Mouse (Mus musculus) stomach, embryonic 16.5 days (tissue): Measurements from ENCODE around the gene Slmap. TPM values are rescaled to one million over a fixed set of nuclear protein-coding genes. Genes with fewer than 3 reads are reported as not detected.
A peak's percentile ranks its signal among the peaks of the same experiment; 100 is the strongest.

Source experiments
- ATAC-seq: fragments of 200-750 bp; cut with Nextera tagmentation; 2 replicates; pipeline ENCODE4 v1.8.0; 2017; ENCODE audit warnings: moderate number of reproducible peaks, moderate TSS enrichment; ENCODE audit not compliant: insufficient read depth, low FRiP score
- H3K27ac ChIP-seq: fragments of 300-500 bp; sonication (generic); 2 replicates; pipeline ENCODE4 v1.5.1; 2014; ENCODE audit warnings: low read length
- H3K27me3 ChIP-seq: fragments of 300-500 bp; sonication (generic); 2 replicates; pipeline ENCODE4 v1.6.1; 2014; ENCODE audit warnings: low read length, control low read depth, mixed read lengths; ENCODE audit not compliant: control insufficient read depth, insufficient read depth
- H3K36me3 ChIP-seq: fragments of 300-500 bp; sonication (generic); 2 replicates; pipeline ENCODE4 v1.6.1; 2014; ENCODE audit warnings: low read length; ENCODE audit not compliant: control insufficient read depth, insufficient read depth
- H3K4me1 ChIP-seq: fragments of 300-500 bp; sonication (generic); 2 replicates; pipeline ENCODE4 v1.6.1; 2014; ENCODE audit warnings: low read length, control low read depth, mixed read lengths; ENCODE audit not compliant: control insufficient read depth, insufficient read depth
- H3K4me2 ChIP-seq: fragments of 300-500 bp; sonication (generic); 2 replicates; pipeline ENCODE4 v1.6.1; 2014; ENCODE audit warnings: low read depth, low read length, mixed read lengths
- H3K4me3 ChIP-seq: fragments of 300-500 bp; sonication (generic); replicated peaks from 2 replicates; pipeline ENCODE4 v1.5.1; 2014; ENCODE audit warnings: mild to moderate bottlenecking, low read length
- H3K9ac ChIP-seq: fragments of 300-500 bp; sonication (generic); 2 replicates; pipeline ENCODE4 v1.6.1; 2014; ENCODE audit warnings: low read length
- H3K9me3 ChIP-seq: fragments of 300-500 bp; sonication (generic); replicated peaks from 2 replicates; pipeline ENCODE4 v1.6.1; 2016; ENCODE audit warnings: low read length, control low read depth; ENCODE audit not compliant: control insufficient read depth
- WGBS: fragments of 180-500 bp; shearing (Covaris S2); extraction: QIAGEN DNeasy Blood & Tissue Kit; methylation state at CpG from one replicate; pipeline ENCODE4 v1.1.7; 2014; 5-methylcytosine and 5-hydroxymethylcytosine counted together
- polyA plus RNA-seq: library from polyadenylated mRNA; unstranded; fragments of >200 nt; fragmentation: Nextera tagmentation; extraction: Ambion mirVana; gene quantifications from 2 replicates; pipeline ENCODE4 v1.2.1, GENCODE M21; 2015

Gene Slmap
- polyA plus RNA-seq, 1 experiment from 2014 or later, result 59.1 TPM

DNA sequence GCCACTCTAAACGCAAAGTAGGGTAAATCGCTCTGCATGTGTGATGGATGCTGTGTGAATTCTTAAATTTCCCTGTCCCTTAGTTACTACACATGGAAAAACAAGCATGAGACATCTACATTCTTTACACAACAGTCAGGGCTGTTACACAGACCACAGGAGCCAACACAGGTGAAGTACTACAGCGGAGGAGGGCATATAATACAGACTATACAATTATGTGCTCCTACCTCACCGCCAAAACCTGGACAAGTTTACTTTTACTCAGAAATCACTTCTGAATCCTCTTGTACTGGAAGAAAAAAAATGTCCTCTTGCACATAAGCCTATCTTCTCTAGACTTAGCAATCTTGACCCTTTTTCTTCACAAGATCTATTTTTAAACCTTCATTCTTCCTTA, 66.8 kb downstream of the Slmap start:
- H3K27me3 ChIP-seq, result no peaks in the 10 kb centered on the region
- H3K9ac ChIP-seq, result no peak overlapping the region
- 90% methylated on average over 4 of the region's 4 CpGs for WGBS
- H3K4me2 ChIP-seq, result no peak overlapping the region
- H3K36me3 ChIP-seq, result no peaks in the 10 kb centered on the region
- no peak for ATAC-seq
- no peaks in the 10 kb centered on the region for H3K9me3 ChIP-seq
- no peak overlapping the region for H3K4me3 ChIP-seq
- H3K27ac ChIP-seq, result no peak overlapping the region
- 0 out of 2 replicates have a peak, but pooled peaks cover 3% of the 10 kb centered on the region for H3K4me1 ChIP-seq

DNA sequence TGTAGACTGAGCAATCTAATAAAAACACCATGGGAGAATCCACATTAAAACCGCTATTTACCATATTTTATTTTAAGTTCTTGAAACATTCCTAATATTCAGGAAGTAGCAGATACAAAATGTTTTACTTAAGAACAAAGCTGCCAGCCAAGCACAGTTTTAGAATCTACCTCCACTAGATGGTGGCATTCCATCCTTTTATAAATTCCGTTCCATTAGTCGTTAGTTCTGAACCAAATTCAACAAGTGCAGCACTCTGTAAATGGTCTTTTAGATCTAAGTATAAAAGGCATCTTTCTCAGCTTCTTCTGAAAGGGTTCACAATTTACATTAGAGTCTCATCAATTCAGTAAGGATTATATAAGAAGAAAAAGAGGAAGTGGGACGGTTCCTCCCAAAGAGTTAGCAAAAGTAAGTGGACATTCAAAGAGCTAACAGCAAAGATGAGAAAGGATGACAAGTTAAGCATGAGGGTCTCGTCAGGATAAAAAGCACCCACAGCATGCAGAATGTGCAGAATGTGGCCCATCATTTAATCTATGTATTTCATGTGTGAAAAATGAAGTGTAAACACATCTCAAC, 68.1 kb downstream of the Slmap start:
- no peak for ATAC-seq
- Histone ChIP-seq H3K36me3 (no peaks in the 10 kb centered on the region), H3K27me3 (no peaks in the 10 kb centered on the region), H3K9me3 (no peaks in the 10 kb centered on the region), H3K9ac (no peak overlapping the region), H3K4me3 (no peak overlapping the region), H3K4me2 (no peak overlapping the region), H3K4me1 (0 out of 2 replicates have a peak, but pooled peaks cover 3% of the 10 kb centered on the region), H3K27ac (no peak overlapping the region)
- WGBS, result 63% methylated on average over 5 of the region's 5 CpGs

DNA sequence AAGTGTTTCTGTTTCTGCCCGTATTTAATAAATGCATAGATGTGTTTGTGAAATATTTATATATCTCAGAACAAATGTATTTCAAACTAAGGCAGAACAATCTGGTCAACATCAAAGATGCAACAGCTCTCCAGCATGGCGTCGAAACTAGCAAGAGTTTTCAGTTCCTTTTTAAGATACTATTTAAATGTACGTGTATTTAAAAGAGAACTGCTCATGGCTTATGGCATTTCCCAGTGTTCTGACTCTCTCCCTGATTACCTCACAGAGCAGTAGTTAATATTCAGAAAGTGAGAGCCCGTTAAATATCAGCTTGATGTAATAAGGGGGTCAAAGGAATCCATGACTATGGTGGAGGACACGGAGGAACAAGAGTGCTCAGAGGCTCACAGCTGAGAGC, 68.8 kb downstream of the Slmap start:
- no peaks in the 10 kb centered on the region for H3K9me3 ChIP-seq
- no peaks in the 10 kb centered on the region for H3K36me3 ChIP-seq
- H3K27me3 ChIP-seq, result no peaks in the 10 kb centered on the region
- no peak for ATAC-seq
- no peak overlapping the region for H3K4me3 ChIP-seq
- 70% methylated on average over 6 of the region's 6 CpGs for WGBS
- 0 out of 2 replicates have a peak, but pooled peaks cover 3% of the 10 kb centered on the region for H3K4me1 ChIP-seq
- no peak overlapping the region for H3K27ac ChIP-seq
- H3K4me2 ChIP-seq, result no peak overlapping the region
- no peak overlapping the region for H3K9ac ChIP-seq

DNA sequence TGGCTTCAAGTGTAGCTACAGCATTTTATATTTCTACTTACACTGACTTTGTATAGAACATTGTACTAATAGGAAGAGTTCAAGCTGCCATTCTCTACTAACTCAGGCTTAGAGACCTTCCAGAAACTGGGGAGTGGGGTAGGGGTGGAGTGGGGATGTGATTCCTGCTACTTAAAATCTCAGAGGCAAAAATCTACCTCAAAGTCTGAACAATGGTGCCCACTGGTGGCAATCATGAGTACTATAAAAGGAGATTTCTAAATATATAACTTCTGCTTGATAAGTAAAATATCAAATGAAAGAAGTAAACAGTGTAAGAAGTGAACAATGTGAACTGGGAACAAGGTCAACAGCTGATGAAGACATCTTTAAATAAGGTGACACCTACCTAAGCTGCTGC, 75.2 kb downstream of the Slmap start:
- Histone ChIP-seq H3K4me3 (no peak overlapping the region), H3K27ac (no peak overlapping the region), H3K4me1 (no peaks in the 10 kb centered on the region), H3K27me3 (no peaks in the 10 kb centered on the region), H3K4me2 (no peak overlapping the region), H3K36me3 (0 out of 2 replicates have a peak, but pooled peaks cover 3% of the 10 kb centered on the region), H3K9me3 (no peaks in the 10 kb centered on the region), H3K9ac (no peak overlapping the region)
- no peak for ATAC-seq

DNA sequence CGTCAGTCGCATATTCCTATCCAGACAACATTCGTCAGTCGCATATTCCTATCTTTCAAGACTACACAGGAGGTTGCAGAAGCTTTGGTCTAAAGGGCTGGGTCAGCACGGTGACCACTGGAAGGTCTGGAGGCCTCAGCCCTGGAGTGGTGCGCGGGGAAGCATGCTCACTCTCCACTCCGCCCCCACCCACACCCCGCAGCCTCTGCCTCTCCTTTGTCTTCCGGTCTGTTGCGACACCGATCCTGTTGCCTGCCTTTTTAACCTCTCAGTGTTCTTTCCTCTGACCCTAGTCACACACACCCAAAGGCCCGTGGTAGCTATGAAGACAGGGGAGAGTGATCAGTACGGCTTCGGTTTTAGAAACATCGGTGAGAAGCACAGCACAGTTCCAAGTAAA, 79.9 kb downstream of the Slmap start:
- Histone ChIP-seq H3K4me2 (no peak overlapping the region), H3K4me3 (no peak overlapping the region), H3K27ac (no peak overlapping the region), H3K4me1 (peaks cover 5% of the 10 kb centered on the region; the same call in 1 of the 2 replicates), H3K27me3 (no peaks in the 10 kb centered on the region), H3K36me3 (0 out of 2 replicates have a peak, but pooled peaks cover 3% of the 10 kb centered on the region), H3K9ac (no peak overlapping the region), H3K9me3 (no peaks in the 10 kb centered on the region)
- no peak for ATAC-seq
- 65% methylated on average over 16 of the region's 16 CpGs for WGBS

DNA sequence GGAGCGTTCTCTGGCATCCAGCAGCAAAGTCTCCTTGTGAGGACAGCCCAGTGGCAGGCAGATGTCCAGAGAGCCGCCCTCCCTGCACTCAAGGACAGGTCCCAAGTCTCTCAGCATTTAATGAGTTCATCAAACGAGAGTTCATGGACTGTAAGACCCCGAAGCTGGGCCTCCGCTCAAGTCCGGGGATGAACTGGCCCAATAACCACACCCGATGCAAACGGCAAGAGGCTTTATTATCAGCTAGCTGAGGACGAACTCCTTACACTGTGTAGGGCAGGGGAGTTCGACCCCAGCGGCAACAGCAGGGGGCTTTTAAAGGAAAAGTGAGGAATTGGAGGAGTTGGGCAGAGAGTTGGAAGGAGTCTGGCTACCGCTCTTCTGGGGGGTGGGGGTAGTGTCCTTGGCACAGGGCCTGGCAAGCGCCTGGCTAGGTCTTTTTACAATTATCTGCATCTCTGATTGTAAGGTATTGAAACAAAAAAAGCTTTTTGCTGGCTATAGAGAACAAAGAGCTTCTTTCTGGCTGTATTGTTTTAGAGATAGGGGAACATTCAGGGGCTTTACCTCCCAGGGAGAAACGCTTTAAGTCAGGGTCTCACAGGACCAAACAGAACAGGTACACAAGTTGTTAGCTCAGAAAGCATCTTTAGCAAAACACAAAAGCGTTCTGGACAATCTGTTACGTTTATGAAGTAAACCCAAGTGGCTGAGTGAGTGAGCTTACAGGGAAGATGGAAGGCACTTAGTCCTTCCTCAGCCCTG, 84.5 kb downstream of the Slmap start:
- H3K36me3 ChIP-seq, result no peaks in the 10 kb centered on the region
- H3K4me1 ChIP-seq, result peaks cover 8% of the 10 kb centered on the region; the same call in 1 of the 2 replicates
- H3K27ac ChIP-seq, result peak overlapping the region; percentile 23; the same call in 1 of the 2 replicates
- H3K4me2 ChIP-seq, result peak overlapping the region; percentile 38
- H3K4me3 ChIP-seq, result 0 out of 2 replicates have a peak overlapping the region, but pooled peaks have one; percentile 0
- H3K9ac ChIP-seq, result peak overlapping the region; percentile 54
- ATAC-seq, result peak; percentile 47; the same call in 1 of the 2 replicates
- H3K27me3 ChIP-seq, result no peaks in the 10 kb centered on the region
- no peaks in the 10 kb centered on the region for H3K9me3 ChIP-seq
- 30% methylated on average over 16 of the region's 16 CpGs for whole genome bisulfite sequencing

DNA sequence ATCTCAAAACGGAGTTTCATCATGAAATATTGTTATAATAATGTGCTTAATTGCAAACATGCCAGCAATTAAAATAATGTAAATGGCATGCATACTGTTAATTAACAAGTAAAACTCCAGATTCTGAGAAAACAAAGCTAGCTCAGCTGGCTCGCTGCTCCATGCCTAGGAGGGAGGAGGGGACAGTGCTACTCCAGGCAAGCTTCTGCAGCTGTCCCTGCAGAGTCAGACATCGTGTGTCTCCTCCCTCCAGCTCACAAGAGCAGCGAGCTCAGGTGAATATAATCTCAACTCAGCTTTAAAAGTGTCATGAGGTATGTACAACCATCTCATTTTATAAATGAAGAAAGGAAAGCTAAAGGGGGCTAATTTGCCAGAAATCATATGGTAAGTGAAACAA, 86.2 kb downstream of the Slmap start:
- WGBS, result 58% methylated on average over 4 of the region's 4 CpGs
- no peak overlapping the region for H3K4me2 ChIP-seq
- no peaks in the 10 kb centered on the region for H3K27me3 ChIP-seq
- no peak overlapping the region for H3K4me3 ChIP-seq
- no peaks in the 10 kb centered on the region for H3K36me3 ChIP-seq
- no peak overlapping the region for H3K9ac ChIP-seq
- no peak overlapping the region for H3K27ac ChIP-seq
- ATAC-seq, result no peak
- peaks cover 8% of the 10 kb centered on the region; the same call in 1 of the 2 replicates for H3K4me1 ChIP-seq
- H3K9me3 ChIP-seq, result no peaks in the 10 kb centered on the region

DNA sequence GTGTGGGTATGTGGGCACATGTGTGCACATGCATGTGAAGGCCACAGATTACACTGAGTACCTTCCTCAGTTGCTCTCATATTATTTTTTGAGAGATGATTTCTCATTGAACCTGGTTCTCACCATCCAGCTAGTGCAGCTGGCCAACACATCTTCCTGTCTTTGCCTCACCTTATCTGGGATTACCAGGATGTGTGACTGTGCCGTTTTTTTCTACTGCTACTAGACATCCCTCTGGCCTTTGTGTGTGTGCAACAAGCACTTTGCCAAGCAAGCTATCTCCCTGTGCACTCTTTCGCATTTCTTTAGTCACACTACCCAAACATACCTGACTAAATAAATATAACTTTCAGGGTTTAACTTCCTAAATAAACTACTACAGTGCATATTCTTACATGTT, 87.5 kb downstream of the Slmap start:
- Histone ChIP-seq H3K9me3 (no peaks in the 10 kb centered on the region), H3K4me1 (peaks cover 11% of the 10 kb centered on the region; the same call in 1 of the 2 replicates), H3K27ac (no peak overlapping the region), H3K9ac (no peak overlapping the region), H3K36me3 (no peaks in the 10 kb centered on the region), H3K4me3 (no peak overlapping the region), H3K27me3 (no peaks in the 10 kb centered on the region), H3K4me2 (no peak overlapping the region)
- no peak for ATAC-seq
- WGBS, result 69% methylated on average over 2 of the region's 2 CpGs

DNA sequence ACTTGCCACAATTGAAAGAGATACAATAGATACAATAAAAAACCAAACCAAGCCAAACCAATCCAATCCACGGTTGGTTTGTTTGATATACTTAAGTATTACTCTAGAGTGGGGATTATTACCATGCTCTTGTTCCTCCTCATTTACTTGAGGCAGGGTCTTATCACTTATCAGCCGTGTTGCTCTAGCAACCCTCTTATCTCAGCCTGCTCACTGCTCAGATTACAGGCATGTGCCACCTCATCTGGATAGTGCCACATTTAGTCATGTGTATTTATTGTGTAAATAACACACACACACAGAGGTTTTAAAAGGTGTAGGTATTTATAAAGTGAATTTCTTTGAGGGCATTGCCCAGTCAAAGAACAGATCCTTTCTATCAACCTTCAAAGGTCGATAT, 88.2 kb downstream of the Slmap start:
- ATAC-seq, result no peak
- no peaks in the 10 kb centered on the region for H3K9me3 ChIP-seq
- WGBS, result 57% methylated on average over 3 of the region's 3 CpGs

More for the DNA sequence above, 88.2 kb downstream of the Slmap start:
- H3K4me3 ChIP-seq, result no peak overlapping the region
- no peaks in the 10 kb centered on the region for H3K36me3 ChIP-seq
- H3K27me3 ChIP-seq, result no peaks in the 10 kb centered on the region
- H3K4me1 ChIP-seq, result peaks cover 11% of the 10 kb centered on the region; the same call in 1 of the 2 replicates
- no peak overlapping the region for H3K27ac ChIP-seq
- H3K4me2 ChIP-seq, result no peak overlapping the region
- no peak overlapping the region for H3K9ac ChIP-seq
